Mouse (Mus musculus) lung, postnatal 36 days (tissue): ENCODE results near the gene Mcrip2.
A peak's percentile ranks its signal among the peaks of the same experiment; 100 is the strongest.

Source experiments
- DNase-seq: peaks from one replicate; pipeline ENCODE4 v3.0.0; 2022; ENCODE audit warnings: mixed read lengths

The Mcrip2 gene

GRCm38 (mm10) chr17:25868601-25869191, at the start of gene Mcrip2:
Gene Mcrip2 (minus strand): TSS chr17:25868764.
- peak; percentile 89 for DNase-seq

DNA sequence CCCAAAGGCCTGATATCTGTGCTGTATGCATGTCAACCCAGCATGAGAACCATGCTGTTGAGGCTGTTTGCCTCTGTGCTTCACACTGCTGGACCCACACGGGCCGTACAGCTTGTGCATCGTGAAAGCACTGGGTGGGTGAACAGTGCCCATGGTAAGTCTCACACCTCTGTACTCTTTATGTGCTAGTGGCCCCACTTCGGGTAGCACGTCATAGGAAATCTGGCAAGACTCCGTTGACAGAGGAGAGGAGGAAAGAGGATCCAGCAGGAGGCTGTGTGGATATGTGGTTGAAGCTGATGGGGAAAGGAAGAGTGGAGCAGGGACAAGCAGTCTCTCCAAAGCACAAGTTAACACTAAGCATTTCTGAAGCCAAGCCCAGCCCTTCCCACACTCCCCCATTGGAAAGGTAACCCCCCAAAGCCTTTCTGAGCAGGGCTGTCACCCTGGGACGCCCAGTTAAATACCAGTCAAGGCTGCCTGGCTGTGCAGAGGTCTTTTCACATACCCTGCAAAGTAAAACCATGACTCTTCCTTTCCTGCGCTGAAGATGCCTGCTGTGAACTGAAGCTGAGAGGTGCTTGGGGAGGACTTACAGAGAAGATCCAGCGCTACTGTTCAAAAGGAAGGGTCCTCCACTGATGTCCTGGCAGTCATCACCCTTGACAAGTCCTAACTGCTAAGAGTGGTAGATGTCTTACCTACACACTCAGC, 49.6 kb upstream of the Mcrip2 start:
- DNase-seq, result no peak

- DNase-seq, result no peak
Measured at GRCm38 (mm10) chr17:25916931-25917647, 48.5 kb upstream of the Mcrip2 start.

DNA sequence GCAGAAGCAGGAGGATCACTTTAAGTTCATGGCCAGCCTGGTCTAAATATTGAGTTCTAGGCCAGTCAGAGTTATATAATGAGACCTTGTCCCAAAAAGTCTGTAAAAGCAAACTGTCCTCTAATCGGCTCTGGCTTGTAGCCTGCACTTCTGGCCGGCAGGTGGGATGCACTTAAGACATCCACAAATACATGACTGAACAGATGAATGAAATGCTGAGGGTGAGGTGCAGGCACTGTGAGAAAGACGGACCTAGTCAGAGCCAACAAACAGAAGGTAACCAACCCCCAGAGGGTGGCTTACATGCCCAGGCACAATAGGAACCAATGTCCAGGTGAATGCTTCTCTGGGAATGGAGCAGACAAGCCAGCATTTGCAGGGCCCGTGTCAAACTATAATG, 45.7 kb upstream of the Mcrip2 start:
- DNase-seq, result no peak

DNA sequence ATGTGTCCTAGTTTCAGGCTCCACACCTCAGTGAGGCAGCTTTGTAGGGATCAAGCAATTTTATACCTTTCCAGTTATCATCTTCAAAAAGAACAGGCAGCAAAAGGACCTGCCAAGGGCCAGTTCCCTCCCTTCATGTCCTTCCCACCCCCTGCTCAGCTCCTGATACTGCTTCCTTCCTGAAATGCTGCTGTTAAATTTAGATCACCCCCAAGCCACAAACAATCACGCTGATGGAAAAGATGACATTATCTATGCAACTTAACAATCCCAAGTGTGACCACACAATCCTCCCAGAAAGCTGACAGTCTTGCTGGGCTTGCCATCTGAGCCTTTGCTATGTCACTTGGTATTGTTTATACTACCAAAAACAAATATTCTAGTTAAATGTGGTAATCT, 45.3 kb upstream of the Mcrip2 start:
- peak; percentile 54 for DNase-seq

- peak; percentile 70 for DNase-seq
Measured at GRCm38 (mm10) chr17:25913186-25913876, 44.8 kb upstream of the Mcrip2 start.

- peak; percentile 61 for DNase-seq
Measured at GRCm38 (mm10) chr17:25911816-25912215, 43.3 kb upstream of the Mcrip2 start.

DNA sequence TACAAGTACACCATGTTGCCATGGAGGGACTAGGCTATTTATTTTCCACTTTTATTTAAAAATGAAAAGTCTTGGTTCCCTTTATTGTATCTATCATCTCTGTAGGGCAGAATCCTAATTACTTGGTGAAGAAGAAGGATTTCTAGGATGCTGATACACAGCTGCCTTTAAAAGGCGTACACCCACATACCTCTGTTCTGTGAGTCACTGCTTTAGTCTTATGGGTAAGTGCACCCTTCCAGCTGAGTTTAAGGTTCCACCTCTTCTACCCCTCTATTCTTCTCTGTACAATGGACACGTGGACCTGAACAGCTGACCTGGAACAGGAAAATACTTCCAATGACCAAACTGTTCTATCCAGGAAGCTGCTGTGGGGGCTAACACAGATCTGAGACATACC, 39.1 kb upstream of the Mcrip2 start:
- DNase-seq, result no peak

DNA sequence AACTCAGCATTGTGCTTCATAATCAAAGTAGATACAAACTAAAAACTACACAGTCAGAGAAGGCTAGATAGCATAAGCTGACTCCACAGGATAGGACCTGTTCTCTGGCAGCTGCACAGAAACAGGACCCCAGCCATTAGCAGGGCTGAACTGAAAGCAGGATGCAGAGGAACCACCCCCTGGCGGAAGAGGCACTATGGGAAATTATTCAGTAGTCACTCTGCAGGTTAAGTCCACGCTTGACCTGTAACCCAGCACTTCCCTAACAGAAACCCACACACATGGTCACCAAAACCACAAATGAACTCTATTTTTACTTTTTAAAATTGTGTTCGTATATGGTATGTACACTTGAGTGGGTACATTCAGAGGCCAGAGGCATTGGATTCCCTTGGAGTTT, 34.5 kb upstream of the Mcrip2 start:
- no peak for DNase-seq

DNA sequence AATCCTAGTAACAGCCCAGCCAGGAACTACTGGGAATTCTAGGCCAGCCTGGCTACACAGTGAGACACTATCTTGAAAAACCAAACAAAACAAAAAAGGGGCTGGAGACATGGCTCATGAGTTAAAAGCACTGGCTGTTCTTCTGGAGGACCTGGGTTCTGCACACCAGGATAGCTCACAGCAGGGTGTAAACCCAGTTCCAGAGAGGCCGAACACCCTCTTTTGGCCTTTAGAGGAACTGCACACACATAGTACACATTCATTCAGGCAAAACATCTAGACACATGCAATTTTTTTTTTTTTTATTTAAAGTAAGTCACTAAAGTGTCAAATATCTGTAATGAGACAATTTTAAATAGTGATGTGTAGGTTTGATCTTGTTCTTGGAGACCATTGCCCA, 31.6 kb upstream of the Mcrip2 start:
- no peak for DNase-seq

DNA sequence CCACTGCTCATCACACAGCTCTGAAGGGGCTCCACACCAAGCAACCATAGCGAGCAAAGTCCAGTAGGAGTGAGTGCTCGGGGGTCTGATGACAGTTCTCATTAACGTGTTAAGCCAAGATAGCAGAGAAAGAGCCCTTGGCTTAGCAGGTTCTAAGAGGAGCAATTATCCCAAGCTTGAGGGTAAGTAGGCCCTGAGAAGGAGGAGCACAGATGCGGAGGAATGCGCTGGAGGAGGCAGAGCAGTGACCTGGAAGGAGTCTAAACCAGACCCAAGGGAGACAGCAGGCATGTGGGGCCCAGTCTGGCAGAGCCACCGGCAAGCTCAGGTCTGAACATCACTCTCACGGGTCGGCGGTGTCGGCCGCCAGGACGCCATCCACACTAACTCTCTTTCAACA, 27.3 kb upstream of the Mcrip2 start:
- no peak for DNase-seq

DNA sequence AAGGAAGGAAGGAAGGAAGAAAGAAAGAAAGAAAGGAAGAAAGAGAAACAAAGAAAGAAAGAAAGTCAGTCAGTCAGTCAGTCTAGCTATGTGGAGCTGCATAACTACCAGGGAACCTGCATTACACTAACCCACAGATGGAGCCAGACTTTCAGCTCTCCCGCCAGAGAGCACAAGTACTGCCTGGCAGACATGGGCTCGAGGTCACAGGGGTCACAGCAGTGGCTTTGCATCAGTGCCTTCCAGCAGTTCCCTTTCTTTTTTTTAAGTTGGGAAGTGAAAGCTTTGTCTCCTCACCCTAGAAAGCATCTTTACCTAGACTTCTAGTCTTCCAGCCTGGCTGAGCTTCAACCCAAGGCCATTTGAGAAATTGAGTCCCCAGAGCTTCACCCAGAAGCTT, 26.9 kb upstream of the Mcrip2 start:
- no peak for DNase-seq

DNA sequence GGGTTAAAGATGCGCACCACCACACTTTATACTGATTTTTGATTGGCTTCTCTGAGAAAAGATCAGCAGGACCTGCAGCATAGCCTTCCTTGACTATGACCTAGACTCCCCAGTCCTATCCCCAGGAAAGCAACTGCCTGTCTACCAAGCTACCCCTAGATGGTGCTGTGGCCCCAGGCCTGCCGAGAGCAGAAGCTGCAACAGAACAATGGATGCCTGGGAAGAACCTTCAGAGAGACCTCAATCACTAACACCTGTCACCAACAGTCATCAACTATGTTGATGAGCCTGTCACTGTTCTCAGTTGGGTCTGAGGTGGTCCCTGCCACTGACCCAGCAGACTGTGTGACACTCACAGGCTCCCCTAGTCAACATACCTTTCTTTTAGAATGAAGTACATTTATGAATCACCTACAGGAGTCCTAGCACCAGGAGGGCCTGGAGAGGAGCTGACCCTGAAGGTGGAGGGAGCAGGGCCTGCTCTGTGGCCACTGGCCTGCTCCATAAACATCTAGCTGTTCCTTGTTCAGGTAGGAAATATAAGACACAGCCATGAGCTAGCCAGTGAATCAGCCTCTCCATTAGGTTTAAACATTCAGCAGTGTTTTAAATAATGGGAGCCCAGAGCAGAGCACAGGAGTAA, 25.5 kb upstream of the Mcrip2 start:
- DNase-seq, result peak; percentile 79

DNA sequence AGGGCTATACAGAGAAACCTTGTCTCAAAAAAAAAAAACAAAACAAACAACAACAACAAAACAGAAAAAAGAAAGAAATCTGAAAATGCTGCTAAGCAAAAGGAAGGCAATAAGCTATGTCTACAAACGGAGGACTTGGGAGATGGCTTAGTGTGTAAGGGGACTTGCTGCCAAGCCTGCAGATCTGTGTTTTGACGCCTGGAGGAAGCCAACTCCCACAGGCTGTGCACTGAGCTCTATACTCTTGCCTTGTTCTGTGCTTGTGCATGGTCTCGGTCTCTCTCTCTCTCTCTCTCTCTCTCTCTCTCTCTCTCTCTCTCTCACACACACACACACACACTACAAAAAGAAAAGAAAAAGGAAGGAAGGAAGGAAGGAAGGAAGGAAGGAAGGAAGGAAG, 20.3 kb upstream of the Mcrip2 start:
- no peak for DNase-seq

DNA sequence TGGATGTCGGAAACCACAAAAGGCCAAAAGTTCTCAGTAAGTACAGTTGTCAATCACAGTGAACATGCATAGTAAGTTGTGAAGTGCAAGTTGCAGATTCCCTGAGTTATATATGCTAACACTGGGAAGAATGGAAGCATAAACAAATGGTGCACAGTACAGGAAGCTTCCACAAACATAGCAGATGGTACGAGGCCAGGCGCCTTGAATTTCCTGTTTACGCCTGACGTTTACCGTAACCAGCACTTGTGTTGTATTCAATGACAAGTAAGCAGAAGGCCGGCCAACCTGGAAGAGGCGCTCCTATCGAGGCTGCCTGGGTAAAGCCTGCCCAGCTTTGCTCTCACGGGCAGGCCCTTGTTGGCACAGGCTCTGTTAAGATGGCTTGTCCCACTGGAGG, 18.9 kb upstream of the Mcrip2 start:
- DNase-seq, result peak; percentile 72

DNA sequence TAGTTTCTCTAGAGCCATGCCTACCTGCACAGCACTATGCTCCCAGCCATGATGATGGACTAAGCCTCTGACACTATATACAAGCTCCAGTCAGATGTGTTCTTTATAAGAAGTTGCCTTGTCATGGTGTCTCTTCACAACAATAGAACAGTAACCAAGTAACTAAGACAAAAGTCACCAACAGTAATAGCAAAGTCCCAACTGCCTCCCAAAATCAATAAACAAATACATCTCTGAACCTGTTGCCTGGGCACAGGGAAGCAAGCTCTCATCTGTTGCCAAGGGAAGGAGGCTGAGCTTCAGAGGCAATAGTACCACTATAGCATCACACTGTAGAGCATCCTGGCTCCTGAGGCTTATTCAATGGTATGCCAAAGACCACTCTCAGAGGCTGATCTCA, 18.2 kb upstream of the Mcrip2 start:
- no peak for DNase-seq

GRCm38 (mm10) chr17:25885636-25886035, 17.1 kb upstream of the Mcrip2 start:
- no peak for DNase-seq

DNA sequence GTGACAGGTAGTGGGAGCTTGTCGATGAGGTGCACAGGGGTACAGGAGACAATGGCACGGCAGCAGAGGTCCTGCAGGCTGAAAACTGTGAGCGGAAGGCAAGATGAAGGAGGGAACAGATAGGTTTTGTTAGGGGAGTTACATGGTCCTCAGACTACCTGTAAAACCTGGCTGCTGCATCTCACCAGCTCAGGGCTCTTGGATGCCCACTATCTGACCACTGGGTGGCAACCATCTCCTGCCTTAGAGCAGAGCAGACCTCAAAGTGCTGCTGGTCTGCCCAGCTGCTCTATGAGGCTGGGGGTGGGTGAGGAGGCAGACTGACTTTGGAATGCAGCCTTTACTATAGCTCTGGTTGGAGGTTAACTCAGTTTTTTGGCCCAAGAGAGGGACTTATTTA, 15.3 kb upstream of the Mcrip2 start:
- no peak for DNase-seq

DNA sequence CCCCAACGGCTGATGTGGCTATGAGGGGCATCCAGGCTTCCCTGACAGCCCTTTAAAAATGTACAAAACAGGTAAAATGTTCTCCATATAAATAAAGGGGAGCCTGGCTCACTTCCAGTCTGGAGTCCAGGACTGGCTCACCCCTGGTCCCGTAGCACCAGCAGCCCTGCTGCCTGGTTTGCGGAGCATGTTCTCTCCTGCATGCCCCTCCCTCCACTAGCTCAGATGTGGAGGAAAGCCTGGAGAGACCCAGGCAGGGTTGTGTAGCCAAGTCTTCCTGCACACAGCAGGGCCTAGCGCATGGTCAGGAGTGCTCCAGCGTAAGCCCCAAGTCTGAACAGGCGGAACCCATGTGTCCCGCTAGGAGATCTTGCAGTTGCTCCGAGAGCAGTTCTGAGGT, 14.7 kb upstream of the Mcrip2 start:
- DNase-seq, result no peak

DNA sequence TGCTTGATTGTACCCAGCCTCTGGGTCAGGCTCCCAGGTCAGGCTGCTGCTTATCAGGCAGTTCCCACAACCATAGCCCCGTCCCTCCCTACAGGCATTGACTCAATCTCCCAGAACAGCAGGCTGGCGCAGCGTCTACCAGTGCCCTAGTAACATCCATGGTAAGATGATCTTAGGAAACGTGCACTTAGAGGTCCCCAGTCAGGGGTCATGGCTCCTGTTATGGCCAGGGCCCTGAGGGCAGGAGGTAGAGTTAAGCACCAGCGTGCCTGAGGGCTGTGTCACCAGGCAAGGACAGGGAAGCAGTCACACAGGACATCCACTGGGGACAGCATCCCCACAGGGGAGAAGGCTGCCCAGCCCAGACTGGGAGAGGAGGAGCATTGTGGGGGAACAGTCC, 13.7 kb upstream of the Mcrip2 start:
- no peak for DNase-seq

- DNase-seq, result no peak
Measured at GRCm38 (mm10) chr17:25881691-25882090, 13.1 kb upstream of the Mcrip2 start.

DNA sequence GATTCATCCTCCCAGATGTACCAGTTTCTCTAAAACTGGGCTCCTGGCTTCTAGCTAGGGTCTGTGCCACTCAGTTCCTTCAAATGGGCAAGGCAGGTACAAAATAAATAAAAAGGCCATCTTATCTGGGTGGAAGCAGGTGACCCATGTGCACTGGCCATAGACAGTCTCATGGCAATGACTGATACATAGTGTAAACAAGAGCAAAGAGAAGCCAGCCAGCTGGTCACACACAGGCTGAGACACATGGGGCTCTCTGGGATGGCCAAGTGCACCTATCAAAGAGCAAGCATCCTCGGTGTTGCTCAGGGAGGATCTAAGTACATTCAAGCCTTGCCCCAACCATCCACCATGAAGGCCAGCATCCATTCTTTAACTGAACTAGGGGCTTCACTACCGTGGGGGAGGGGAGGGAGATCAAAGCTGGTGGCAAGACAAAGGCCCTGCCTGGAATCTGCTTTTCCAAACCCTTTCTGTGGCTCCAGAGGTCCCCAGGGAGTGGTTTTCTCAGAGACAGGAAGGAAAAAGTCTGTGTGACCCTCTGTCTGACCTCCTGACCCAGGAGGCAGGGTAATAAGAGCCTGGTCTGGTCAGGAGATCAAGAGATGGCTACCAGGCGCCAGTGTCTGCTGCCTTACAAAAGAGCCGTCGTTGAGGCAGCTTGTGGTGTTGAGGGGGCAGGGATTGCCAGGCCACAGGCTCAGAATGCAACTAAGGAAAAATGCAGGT, 12.5 kb upstream of the Mcrip2 start:
- no peak for DNase-seq
